Mouse (Mus musculus): ENCODE results near the gene Atp6v1e2.

The Atp6v1e2 gene

DNA sequence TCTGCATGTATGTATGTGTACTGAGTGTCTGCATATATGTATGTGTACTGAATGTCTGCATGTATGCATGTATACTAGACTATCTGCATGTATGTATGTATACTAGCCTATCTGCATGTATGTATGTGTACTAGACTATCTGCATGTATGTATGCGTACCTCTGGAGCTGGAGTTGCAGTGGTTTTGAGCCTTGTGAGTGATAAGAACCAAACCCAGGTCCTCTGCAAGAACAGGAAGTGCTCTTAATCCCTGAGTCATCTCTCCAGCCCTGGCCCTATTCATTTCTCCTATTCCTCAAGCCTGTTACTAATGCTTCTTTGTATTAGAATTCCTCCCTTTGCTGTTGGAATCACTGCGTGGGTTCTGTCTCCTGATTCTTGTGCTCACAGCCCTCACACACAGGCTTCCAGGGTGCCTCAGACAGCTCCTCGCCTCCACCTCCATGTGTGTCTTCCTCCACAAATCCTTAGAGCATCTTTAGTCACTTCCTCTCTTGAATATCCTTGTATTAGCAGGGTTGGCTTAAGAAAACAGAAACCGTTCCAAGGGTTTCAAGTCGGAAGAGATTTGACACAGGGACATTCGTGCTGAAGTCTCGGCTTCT lies 34.6 kb downstream of the Atp6v1e2 start:
- no peak for DNase-seq

DNA sequence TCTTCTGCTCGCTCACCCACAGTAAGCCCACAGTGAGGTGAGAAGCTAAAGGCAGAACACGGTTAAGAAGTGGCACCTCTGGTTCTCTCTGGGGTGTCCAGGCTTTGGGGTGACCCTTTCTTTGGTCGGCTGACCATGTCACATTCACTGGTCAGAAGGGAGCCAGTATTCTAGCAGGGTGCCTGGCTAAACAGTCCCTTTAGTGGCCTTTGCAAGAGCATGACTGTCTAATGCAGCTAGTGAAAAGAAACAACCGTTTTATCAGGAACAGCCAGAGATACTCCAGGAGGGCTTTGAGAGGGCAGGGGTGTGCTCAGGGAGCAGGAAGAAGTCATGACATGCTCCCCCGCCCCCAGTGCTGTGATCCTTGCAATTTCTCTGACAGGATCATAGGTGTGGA lies 36.4 kb downstream of the Atp6v1e2 start:
- no peak for DNase-seq

DNA sequence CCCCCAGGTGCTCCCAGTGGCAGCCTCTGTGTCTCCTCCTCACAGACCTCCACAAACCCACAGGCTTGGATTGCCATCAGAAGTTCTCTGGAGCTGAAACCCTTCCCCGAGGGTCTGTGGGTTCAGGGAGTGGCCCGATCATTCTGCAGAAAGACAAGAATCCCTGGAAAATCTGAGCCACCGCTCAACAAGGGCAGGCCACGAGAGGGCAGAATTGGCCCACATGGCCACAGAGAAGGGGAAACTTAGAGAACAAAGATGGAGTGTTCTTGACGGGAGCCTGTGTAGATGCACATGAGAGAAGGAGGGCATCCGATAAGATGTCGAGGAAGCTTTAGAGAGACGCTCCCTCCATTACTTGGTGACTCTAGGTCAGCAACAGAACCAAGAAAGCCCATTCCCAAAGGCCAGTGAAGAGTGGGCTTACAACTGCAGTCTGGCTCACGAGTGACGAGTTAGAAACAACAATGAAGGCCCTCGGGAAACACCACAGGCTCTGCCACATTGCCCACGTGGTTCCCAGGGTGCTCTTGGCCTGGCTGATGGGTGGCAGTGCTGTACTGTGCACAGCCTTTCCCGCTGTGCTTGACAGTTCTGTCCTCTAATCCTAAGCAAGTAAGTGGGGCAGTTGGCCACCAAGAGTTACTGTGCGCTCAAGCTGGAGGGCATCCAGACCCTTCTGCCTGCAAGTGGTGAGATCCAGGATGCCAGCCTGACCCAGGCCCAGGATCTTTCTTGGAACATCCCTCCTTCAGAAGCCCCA lies 37.8 kb downstream of the Atp6v1e2 start:
- DNase-seq, result peak; percentile 23

DNA sequence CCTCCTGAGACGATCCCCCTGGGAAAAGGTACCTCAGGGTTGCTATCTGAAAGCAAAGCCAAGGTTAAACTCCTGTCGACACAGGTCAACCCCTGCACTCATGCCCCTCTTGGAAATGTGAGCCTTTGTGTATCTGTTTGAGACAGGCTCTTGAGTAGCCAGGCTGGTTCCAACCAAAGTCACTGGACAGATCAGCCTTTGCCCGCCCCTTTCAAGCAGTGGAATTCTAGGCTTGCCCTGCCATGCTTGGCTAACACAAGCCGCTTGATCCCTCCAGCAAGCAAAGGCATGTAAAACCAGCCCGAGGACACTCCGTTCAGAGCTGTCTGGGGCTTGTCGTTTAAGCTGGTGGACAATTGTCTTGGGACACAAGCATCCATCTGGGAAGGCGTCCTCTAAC lies 39.4 kb downstream of the Atp6v1e2 start:
- no peak for DNase-seq

DNA sequence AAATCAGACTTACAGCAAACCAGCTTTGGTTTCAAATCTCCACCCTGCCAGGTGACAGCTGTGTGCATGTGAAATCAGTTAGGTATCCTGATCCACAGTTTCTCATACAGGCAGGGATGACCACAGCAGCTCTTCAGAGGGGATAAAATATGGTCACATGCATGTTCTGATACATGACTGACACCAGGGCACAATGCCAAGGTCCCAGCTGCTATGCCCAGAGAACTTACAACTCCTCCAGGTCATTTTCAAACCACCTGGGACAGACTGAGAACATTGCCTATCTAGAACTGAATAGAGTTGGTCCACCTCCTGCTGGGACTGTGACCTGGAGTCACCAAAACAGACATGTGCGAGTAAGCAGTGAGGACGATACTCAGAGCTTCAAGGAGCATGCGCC lies 40.6 kb downstream of the Atp6v1e2 start:
- no peak for DNase-seq

DNA sequence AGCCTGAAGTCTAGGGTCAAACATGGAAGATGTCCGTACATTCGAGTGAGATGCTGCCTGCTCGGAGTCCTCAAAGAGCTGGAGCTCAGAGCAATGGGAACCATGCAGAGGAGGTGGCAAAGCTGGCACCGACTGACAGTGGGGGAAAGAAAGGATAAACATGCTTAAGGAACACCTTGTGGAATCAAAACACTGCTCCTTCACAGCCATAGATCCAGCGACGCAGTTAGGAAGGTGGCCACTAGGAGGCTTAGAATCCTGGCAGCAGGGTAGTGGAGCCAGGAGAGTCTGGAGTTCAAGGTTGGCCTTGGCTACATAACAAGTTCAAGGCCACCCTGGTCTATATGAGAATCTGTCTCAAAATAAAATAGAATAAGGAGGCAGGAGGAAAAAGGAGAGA lies 41.1 kb downstream of the Atp6v1e2 start:
- no peak for DNase-seq

DNA sequence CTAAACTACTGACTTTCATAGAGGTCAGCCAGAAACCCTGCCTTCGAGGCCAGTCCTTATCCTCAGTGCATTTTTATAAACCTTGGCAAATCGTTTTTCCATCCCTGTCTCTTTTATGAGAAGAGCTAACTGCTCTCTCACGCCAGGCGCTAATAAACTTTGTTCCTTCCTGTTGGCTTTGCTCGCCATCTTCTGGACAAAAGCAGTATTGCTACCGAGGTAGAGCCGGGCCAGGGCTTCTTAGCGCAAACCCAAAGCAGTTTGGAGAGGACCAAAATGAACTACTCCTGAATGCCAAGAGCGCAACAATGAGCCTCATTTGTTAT lies 41.6 kb downstream of the Atp6v1e2 start:
- peak; percentile 86 for DNase-seq

DNA sequence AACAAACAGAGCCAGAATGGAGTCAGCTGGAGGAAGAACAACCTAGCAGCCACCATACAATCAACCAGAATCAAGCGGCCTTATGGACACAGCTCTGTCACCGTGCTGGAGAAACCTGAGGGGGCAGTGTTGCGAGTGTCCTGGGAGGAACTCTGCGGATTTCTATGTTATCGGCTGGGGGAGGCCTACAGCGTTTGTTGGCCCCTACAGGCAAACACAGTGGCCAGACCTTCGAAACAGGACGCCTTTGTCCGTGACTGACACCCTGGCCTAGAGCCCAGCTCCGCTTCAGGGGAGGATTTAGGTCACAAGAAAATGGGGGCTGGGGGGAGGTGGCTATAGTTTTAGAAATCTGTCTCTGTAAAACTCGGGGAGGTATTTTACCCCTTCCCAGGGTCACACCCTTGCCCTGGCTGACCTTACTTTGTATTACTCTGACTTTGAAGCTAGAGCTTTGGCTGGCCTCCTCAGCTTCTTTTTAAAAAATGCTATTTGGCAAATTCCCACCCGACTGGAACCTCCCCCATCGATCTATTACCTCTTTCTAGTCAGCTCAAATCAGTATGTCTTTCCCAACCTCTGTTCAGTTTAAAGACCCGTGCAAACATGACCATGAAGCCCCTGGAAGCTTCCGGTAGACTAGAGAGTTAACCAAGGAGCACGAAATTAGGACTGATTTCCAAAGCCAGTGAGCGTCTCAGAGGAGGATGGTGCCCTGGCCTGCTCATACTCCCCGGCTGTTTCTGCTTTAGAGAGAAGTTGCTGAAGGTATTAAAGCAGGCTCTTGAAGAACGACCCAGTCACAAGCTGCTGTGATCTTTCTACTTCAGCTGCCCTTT lies 42.2 kb downstream of the Atp6v1e2 start:
- DNase-seq, result peak; percentile 27

DNA sequence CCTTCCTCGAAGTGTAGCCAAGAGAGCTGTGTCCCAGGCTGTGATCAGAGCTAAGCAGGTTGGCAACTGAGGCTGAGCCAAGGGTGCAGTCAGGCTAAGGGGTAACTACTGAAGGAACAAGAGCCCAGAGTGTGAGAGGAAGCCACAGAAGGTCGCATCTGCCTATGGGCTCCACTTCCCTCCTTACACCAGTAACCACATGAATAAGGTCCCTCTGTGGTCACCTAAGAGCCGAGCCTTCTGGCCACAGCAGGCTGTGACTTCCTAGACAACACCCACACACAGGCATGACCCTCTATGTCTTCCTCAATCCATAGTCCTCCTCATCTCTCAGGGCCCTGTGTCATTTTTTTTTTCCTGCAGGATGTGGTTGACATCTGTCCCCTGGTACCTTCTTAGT lies 43.5 kb downstream of the Atp6v1e2 start:
- no peak for DNase-seq

DNA sequence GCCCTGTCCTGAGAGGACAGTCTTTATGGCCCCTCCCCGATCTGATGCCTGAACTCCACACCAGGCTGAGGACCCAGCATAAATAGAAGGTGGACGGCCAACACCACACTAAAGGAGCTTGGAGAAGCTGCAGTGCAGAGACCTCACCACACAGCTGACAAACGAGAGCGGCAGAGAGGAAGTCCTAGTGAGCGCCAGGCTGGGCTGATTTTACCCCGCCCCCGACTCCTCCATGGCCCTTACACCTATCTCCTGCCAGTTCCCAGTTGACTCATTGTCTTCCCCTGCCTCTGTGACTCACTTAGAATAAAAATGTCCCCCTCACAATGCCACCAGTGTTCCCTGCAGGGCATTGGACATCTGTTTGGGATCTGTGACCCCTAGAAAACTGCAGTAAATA lies 44.1 kb downstream of the Atp6v1e2 start:
- no peak for DNase-seq

DNA sequence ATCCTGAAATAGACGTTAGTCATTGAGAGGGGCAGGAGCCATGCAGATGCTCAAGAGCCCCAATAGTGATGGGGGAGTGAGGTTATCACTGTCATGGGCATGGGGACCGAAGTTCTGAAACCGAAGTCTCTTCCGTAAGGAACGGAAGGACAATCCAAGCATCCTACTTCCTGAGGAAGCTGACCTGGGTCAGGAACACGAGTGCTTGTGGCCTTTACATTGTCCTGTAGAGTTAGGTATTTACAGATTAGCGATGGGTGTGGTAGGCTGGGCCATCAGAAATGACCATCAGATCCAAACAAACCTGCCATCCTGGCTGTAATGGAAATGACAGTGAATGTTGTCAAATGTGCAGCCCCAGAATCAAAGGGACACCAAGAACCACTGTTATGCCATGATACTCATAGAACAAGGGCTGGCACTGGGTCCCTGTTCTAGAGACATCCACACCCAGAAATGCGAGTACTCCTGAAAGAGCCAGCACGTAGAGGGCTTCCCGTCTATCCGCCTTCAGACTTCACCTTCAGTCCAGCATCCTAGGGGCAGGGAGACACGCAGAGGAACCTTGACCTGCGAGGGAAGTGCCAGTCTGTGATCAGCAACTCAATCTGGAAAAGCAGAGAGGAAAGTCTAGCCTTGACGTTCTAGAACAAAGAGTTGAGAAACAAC lies 45.2 kb downstream of the Atp6v1e2 start:
- no peak for DNase-seq

DNA sequence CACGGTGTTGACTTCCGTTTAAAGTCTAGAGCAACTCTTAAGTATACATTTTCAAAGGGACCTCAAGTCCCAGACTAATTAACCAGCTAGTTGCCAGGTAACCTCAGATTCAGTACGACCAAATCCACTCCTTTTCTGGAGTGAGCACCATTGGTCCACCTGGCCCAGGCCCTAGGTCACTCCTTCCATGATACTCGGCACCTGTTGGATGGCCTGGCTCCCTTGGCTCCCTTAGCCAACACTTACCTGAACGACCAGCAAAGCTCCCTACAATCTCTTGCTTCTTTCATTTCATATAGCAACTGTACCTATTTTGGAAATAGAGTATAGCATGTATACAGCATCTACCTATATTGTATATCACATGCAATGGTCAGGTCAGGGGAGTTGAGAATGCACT lies 47.1 kb downstream of the Atp6v1e2 start:
- DNase-seq, result no peak

DNA sequence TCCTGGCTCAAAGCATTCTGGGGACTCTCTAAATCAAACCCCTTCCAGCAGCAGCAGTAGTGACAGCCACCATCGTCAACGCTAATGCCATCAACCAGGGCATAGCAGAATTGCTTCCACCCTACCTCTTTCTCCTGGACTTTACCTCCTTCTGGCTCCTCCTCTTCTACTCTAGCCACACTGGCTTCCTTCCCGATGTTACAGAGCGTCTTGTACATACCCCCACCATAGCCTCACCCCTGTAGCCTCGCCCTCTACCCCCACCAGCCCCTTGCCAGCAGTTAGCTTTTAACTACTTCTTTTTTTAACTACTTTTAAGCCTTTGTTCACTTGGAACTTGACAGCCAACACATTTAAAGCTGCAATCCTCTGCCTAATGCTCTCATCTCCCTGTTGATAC lies 47.9 kb downstream of the Atp6v1e2 start:
- DNase-seq, result peak; percentile 28

DNA sequence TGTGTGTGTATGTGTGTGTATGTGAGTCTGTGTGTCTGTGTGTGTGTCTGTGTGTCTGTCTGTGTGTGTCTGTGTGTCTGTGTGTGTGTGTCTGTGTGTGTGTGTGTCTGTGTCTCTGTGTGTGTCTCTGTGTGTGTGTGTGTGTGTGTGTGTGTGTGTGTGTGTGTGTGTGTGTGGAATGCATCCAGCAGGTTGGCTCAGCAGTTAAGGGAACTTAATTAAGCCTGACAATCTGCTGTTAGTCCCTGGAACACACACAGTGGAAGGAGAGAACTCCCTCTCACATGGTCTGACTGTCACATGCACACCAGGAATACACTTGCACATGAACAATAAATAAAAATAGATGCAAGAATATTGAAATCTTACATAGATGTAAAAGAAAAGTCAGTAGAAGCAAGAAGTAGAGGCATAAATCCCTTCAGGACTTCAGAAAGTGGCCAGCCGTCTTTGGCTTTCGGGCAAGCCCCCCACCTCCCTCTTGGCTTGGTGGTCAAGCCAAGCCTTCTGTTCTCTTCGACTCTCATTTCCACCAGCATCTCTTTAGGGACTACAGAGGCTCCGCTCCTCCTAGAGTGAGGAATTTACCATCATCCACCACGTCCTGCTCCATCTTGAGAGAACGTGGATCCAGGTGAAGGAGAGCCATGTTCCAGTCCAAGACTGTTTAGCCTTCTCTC lies 50.1 kb downstream of the Atp6v1e2 start:
- no peak for DNase-seq

DNA sequence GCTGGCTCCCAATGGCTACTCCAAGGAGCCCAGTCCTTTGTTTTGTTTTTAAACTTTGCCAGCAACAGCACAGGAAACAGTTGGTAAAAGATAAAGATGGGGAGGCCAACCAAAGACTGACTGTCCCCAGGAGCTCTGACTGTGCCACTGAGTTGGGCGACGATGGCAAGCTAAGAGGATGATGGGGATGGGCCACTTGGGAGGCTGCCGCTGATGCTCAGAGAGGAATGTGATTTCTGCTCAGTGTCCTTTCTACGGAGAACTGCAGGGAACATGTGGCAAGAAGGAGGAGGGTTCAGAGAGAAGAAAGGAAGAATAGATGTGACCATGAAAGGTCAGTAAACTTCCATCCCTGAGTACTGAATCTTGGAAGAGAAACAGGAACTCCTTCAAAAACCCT lies 52.5 kb downstream of the Atp6v1e2 start:
- DNase-seq, result no peak

All from kidney, adult 18-20 months (tissue).